Mouse (Mus musculus): Measurements from ENCODE around the gene Anp32a. TPM values are rescaled to one million over a fixed set of nuclear protein-coding genes. Genes with fewer than 3 reads are reported as not detected.

Anp32a gene
- total and polyA plus RNA-seq, 3 experiments = 182 to 516 (median 362) TPM

DNA sequence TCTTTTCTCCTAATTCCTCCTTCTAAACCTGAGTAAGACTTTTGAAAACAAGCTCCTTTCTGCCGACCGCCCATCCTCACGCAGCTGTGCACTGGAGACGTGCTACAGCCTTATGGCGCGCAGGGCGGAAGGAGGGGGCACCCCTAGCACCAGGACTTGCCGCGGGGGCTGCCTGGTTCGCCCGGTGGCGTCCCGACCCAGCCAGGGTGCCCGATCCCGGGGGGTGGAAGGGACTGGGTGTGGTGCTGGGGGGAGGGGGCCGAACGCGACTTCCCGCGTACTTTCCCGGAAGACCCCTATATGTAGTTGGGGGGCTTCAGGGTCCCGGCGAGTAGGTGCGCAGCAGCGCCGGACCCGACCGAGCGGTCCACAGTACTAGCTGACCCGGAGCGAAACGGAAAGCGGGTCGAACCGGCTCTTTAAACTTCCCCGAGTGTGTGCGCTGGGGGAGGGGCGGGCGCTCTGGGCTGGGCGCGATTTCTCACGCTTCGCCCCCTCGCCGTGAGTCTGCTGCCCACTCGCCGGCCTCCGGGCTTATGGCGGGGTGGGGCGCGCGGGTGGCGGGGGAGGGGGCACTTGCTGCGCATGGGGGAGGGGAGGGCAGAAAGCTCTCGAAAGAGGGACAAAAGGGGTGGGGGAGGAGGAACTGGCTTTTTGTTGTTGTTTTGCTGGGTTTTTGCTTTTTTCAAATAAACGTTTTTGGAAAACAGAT, 2.3 kb downstream of the Anp32a start (continued):
- TF ChIP-seq RCOR1 (IDR thresholded peaks at IDR 0.05; ENCODE audit: low read depth, low read length) = no peak
- peak in 1 of 2 experiments; percentile 39; a peak in 1 of 4 replicates for TF ChIP-seq POLR2A (IDR thresholded peaks at IDR 0.05; ENCODE audit: control insufficient read depth in 1 of 2, insufficient read depth in 1 of 2, low read depth in 1 of 2, low read length in 2 of 2, poor library complexity in 1 of 2)
- no peak for TF ChIP-seq UBTF (IDR thresholded peaks at IDR 0.05; ENCODE audit: borderline replicate concordance, insufficient read depth, low read depth, low read length)
- TF ChIP-seq CHD1 (IDR thresholded peaks at IDR 0.05; ENCODE audit: low read depth, low read length) = no peak
- TF ChIP-seq SIN3A (IDR thresholded peaks at IDR 0.05; ENCODE audit: low read length) = peak; percentile 59
- no peak; the same call in none of the 2 replicates for TF ChIP-seq CHD2 (IDR thresholded peaks at IDR 0.05; ENCODE audit: low read length)
- TF ChIP-seq GATA1 (IDR thresholded peaks at IDR 0.05; ENCODE audit: low read depth, low read length) = no peak
- TF ChIP-seq MYC (IDR thresholded peaks at IDR 0.05; ENCODE audit: low read depth, low read length) = no peak
- no peak; a peak in 1 of 4 replicates for TF ChIP-seq EP300 (IDR thresholded peaks at IDR 0.05; ENCODE audit: low read depth in 1 of 2, low read length in 2 of 2)
- TF ChIP-seq MAZ (IDR thresholded peaks at IDR 0.05; ENCODE audit: low read depth, low read length) = peak; percentile 65
- no peak for TF ChIP-seq ZMIZ1 (IDR thresholded peaks at IDR 0.05; ENCODE audit: low read depth, low read length)
- no peak for TF ChIP-seq BHLHE40 (IDR thresholded peaks at IDR 0.05; ENCODE audit: borderline replicate concordance, low read depth, low read length)
- no peak for TF ChIP-seq POLR2AphosphoS5 (IDR thresholded peaks at IDR 0.05; ENCODE audit: borderline replicate concordance, low read depth, low read length)
- peak; percentile 38; the same call in 1 of the 2 replicates for TF ChIP-seq NRF1 (IDR thresholded peaks at IDR 0.05; ENCODE audit: insufficient read depth, low read depth, low read length, poor library complexity, severe bottlenecking)

DNA sequence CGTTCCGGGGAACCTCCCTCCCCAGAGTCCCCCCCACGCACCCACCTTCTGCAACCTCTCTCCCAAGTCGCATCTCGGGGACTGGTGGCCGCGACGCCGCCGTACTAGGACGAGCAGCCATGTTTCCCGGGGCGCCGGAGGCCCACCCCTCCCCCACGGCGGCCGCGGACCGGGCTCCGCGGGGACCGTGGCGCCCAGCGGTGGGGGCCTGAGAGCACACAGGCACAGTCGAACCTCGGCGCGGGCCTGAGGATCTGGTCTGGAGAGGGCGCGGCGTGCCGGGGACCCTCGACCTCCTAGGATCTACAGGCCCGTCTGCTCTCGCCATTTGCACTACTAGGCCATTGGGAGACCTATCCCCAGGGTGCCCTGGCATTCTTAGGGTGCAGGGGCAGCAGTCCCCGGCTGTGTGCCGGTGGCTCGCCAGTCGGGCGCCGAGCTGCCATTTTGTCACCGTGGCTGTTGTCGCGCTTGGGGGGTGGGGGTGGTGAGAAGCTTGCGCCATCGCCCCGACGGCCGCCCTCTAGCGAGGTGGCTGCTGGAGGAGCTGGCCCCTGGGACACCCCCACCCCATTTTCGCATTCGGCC, 2.9 kb downstream of the Anp32a start:
- peak overlapping the region; percentile 95 to 96 for H3K4me3 ChIP-seq (ENCODE audit: control insufficient read depth in 1 of 2, insufficient read depth in 1 of 2, low read depth in 2 of 2, low read length in 2 of 2)
- peak overlapping the region; percentile 77 for H3K27ac ChIP-seq (ENCODE audit: control insufficient read depth, low read depth, low read length)
- peaks cover 5 to 18% of the 10 kb centered on the region in 2 experiments for H3K4me1 ChIP-seq (ENCODE audit: control insufficient read depth in 1 of 2, insufficient read depth in 2 of 2, low read length in 2 of 2)
- H3K9ac ChIP-seq (ENCODE audit: control insufficient read depth, low read depth, low read length, poor library complexity, severe bottlenecking) = peak overlapping the region; percentile 85
- H3K27me3 ChIP-seq (ENCODE audit: control insufficient read depth in 1 of 2, insufficient read depth in 2 of 2, low read length in 2 of 2) = no peaks in the 10 kb centered on the region
- peak; percentile 8; the same call in 1 of the 2 replicates for TF ChIP-seq UBTF (IDR thresholded peaks at IDR 0.05; ENCODE audit: borderline replicate concordance, insufficient read depth, low read depth, low read length)
- TF ChIP-seq RAD21 (IDR thresholded peaks at IDR 0.05; ENCODE audit: low read depth, low read length) = no peak
- TF ChIP-seq MAZ (IDR thresholded peaks at IDR 0.05; ENCODE audit: low read depth, low read length) = 0 out of 2 replicates have a peak, but pooled peaks have one; percentile 13
- no peaks in the 10 kb centered on the region for H3K9me3 ChIP-seq (replicated peaks; ENCODE audit: insufficient read depth, low read length)
- peaks cover 78% of the 10 kb centered on the region for H3K79me2 ChIP-seq (ENCODE audit: control insufficient read depth, insufficient read depth, low read length, poor library complexity)
- peaks cover 0 to 32% of the 10 kb centered on the region in 2 experiments; a peak in 3 of 4 replicates for H3K36me3 ChIP-seq (ENCODE audit: control insufficient read depth in 1 of 2, insufficient read depth in 2 of 2, low read length in 2 of 2)
- DNase-seq (ENCODE audit: low read depth, low spot score) = peak; percentile 60

Data from MEL (cell line).